Mouse (Mus musculus): ENCODE results near the gene Iglon5. TPM values are rescaled to one million over a fixed set of nuclear protein-coding genes. Genes with fewer than 3 reads are reported as not detected.

Gene Iglon5
- under 1 TPM; 0.09 to 0.38 (median 0.24) TPM for total RNA-seq (2022)

- no peak for DNase-seq (ENCODE audit: low spot score)
These were observed at the start of gene Iglon5 for GRCm38 (mm10) chr7:43489631-43490125. TSS of gene Iglon5 (minus strand) at chr7:43490075.

GRCm38 (mm10) chr7:43538524-43538923 lies 48.6 kb upstream of the Iglon5 start:
- no peak for DNase-seq (ENCODE audit: low spot score)

- peak; percentile 27 for DNase-seq (ENCODE audit: low spot score)
These were observed 43.1 kb upstream of the Iglon5 start for GRCm38 (mm10) chr7:43532936-43533505.

GRCm38 (mm10) chr7:43530216-43530785 lies 40.4 kb upstream of the Iglon5 start:
- DNase-seq (ENCODE audit: low spot score) = no peak

- DNase-seq (ENCODE audit: low spot score) = no peak
These were observed 35.4 kb upstream of the Iglon5 start for GRCm38 (mm10) chr7:43525313-43525712.

GRCm38 (mm10) chr7:43522776-43523175 lies 32.9 kb upstream of the Iglon5 start:
- no peak for DNase-seq (ENCODE audit: low spot score)

GRCm38 (mm10) chr7:43518341-43518740 lies 28.5 kb upstream of the Iglon5 start:
- DNase-seq (ENCODE audit: low spot score) = no peak

GRCm38 (mm10) chr7:43515076-43515475 lies 25.2 kb upstream of the Iglon5 start:
- no peak for DNase-seq (ENCODE audit: low spot score)

GRCm38 (mm10) chr7:43512519-43512918 lies 22.6 kb upstream of the Iglon5 start:
- DNase-seq (ENCODE audit: low spot score) = no peak

GRCm38 (mm10) chr7:43511707-43512478 lies 22.0 kb upstream of the Iglon5 start:
- no peak for DNase-seq (ENCODE audit: low spot score)

- no peak for DNase-seq (ENCODE audit: low spot score)
These were observed 5.6 kb upstream of the Iglon5 start for GRCm38 (mm10) chr7:43495343-43496021.

GRCm38 (mm10) chr7:43490861-43491260 lies 986 bp upstream of the Iglon5 start:
- no peak for DNase-seq (ENCODE audit: low spot score)

- peak; percentile 4 for DNase-seq (ENCODE audit: low spot score)
These were observed 308 bp upstream of the Iglon5 start for GRCm38 (mm10) chr7:43490182-43490584.

GRCm38 (mm10) chr7:43488646-43489045 lies 1.2 kb downstream of the Iglon5 start:
- no peak for DNase-seq (ENCODE audit: low spot score)

GRCm38 (mm10) chr7:43483236-43483635 lies 6.6 kb downstream of the Iglon5 start:
- no peak for DNase-seq (ENCODE audit: low spot score)

GRCm38 (mm10) chr7:43482090-43482716 lies 7.7 kb downstream of the Iglon5 start:
- DNase-seq (ENCODE audit: low spot score) = no peak

GRCm38 (mm10) chr7:43481191-43481590 lies 8.7 kb downstream of the Iglon5 start:
- no peak for DNase-seq (ENCODE audit: low spot score)

GRCm38 (mm10) chr7:43476376-43476775 lies 13.5 kb downstream of the Iglon5 start:
- no peak for DNase-seq (ENCODE audit: low spot score)

- no peak for DNase-seq (ENCODE audit: low spot score)
These were observed 14.2 kb downstream of the Iglon5 start for GRCm38 (mm10) chr7:43475706-43476105.

GRCm38 (mm10) chr7:43470373-43470772 lies 19.5 kb downstream of the Iglon5 start:
- DNase-seq (ENCODE audit: low spot score) = no peak

- peak; percentile 70 for DNase-seq (ENCODE audit: low spot score)
These were observed 23.7 kb downstream of the Iglon5 start for GRCm38 (mm10) chr7:43466099-43466694.

Data from heart, adult 8-10 months (tissue).